Mouse (Mus musculus): ENCODE measurements at regions not wholly inside any gene's neighbourhood (a gene's known extent, or its start where the extent isn't known, plus 50 kb on each side); places are given as distances from the start of the nearest gene placed in this dataset.

GRCm38 (mm10) chr1:164573639-164574038 is 115.5 kb upstream of the Atp1b1 start:
- TF ChIP-seq POLR2A (IDR thresholded peaks at IDR 0.05; ENCODE audit: insufficient read depth, low read length) (no peak), CTCF (IDR thresholded peaks at IDR 0.05; ENCODE audit: low read depth, low read length) (no peak)

Data from ES-Bruce4 (cell line).